Mouse (Mus musculus) liver, postnatal 0 days (tissue): ENCODE measurements around the gene Ppp1r3e. TPM values are rescaled to one million over a fixed set of nuclear protein-coding genes. Genes with fewer than 3 reads are reported as not detected.

Source experiments
- ATAC-seq: fragments of 200-750 bp; cut with Nextera tagmentation; 2 replicates; pipeline ENCODE4 v1.8.0; 2017; ENCODE audit warnings: mild to moderate bottlenecking, moderate library complexity
- DNase-seq: peaks from one replicate; pipeline ENCODE4 v3.0.0-alpha.2; 2016
- H3K27ac ChIP-seq: fragments of 300-500 bp; sonication (generic); 2 replicates; pipeline ENCODE4 v1.5.1; 2014; ENCODE audit warnings: antibody characterized with exemption, moderate library complexity, mild to moderate bottlenecking, low read depth
- H3K27me3 ChIP-seq: fragments of 300-500 bp; sonication (generic); 2 replicates; pipeline ENCODE4 v1.6.1; 2014; ENCODE audit warnings: low read length, control low read depth, mixed read lengths; ENCODE audit not compliant: insufficient read depth
- H3K36me3 ChIP-seq: fragments of 300-500 bp; sonication (generic); replicated peaks from 2 replicates; pipeline ENCODE4 v1.6.1; 2014; ENCODE audit warnings: mild to moderate bottlenecking, control low read depth, low read length, moderate library complexity, mixed read lengths; ENCODE audit not compliant: insufficient read depth
- H3K4me1 ChIP-seq: fragments of 300-500 bp; sonication (generic); 2 replicates; pipeline ENCODE4 v1.6.1; 2014; ENCODE audit warnings: antibody characterized with exemption, mild to moderate bottlenecking, control low read depth; ENCODE audit not compliant: insufficient read depth
- H3K4me2 ChIP-seq: fragments of 300-500 bp; sonication (generic); 2 replicates; pipeline ENCODE4 v1.6.1; 2014; ENCODE audit warnings: low read depth, mild to moderate bottlenecking, low read length, moderate library complexity, mixed read lengths
- H3K4me3 ChIP-seq: fragments of 300-500 bp; sonication (generic); 2 replicates; pipeline ENCODE4 v1.5.1; 2014; ENCODE audit warnings: low read depth, low read length
- H3K9ac ChIP-seq: fragments of 300-500 bp; sonication (generic); replicated peaks from 2 replicates; pipeline ENCODE4 v1.6.1; 2014; ENCODE audit warnings: mild to moderate bottlenecking, moderate library complexity
- H3K9me3 ChIP-seq: fragments of 300-500 bp; sonication (generic); 2 replicates; pipeline ENCODE4 v1.6.1; 2016; ENCODE audit warnings: mild to moderate bottlenecking, control low read depth, low read length, mixed read lengths
- CTCF ChIP-seq: sonication (generic); IDR thresholded peaks from 2 replicates; pipeline ENCODE4 v1.5.1; 2016; ENCODE audit warnings: antibody characterized with exemption, low read depth
- EP300 ChIP-seq: IDR thresholded peaks from 2 replicates; pipeline ENCODE4 v1.6.1; 2016; ENCODE audit warnings: antibody characterized with exemption, low read depth, mild to moderate bottlenecking
- WGBS: fragments of 180-500 bp; shearing (Covaris S2); extraction: QIAGEN DNeasy Blood & Tissue Kit; methylation state at CpG from one replicate; pipeline ENCODE4 v1.1.7; 2014; ENCODE audit not compliant: insufficient replicate concordance; 5-methylcytosine and 5-hydroxymethylcytosine counted together
- polyA plus RNA-seq: library from polyadenylated mRNA; unstranded; fragments of >200 nt; fragmentation: Nextera tagmentation; extraction: Ambion mirVana; gene quantifications from 2 replicates; pipeline ENCODE4 v1.2.1, GENCODE M21; 2015

Gene Ppp1r3e
- polyA plus RNA-seq, 1 experiment from 2014 or later, result 0.85 TPM

DNA sequence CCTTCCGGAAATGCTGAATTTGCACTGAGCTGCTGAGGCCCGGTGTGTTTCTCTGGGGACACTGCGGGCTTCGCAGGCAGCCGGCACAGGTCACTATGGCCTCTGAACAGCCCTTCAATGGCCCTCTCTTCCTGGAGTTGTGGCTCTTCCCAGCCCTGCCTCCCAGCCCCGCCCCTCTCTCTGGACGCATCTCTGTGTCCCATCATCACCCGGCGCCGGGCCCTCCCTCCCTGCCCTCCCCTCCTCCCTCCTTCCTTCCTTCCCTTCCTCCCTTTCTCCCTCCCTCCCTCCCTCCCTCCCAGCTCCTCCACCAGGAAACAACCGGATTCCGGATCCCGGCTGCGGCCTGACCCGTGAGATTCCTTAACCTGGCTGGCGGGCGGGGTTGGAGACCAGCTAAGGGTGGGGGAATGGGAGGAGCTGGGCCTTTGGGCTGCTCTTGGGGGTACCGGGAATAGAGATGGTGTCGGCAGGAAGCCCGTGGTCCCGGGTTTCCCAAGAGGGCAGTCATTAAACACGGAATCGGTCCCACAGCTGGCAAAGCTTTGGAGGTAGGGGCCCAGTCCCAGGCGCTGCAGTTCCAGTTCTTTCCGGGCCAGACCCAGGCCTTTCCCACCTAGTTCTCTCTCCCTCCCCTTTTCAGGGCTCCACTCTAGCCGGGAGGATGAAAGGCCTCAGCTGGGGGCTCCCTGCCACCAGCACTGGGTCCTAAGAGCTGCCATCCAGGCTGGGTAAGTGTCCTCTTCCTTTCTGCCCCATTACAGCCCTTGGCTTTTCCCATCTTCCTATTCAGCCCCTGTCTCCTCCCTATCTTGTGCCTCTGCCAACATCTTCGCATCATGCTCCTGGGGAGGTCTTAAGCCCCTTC lies 6.0 kb upstream of the Ppp1r3e start, which contains the start of the genes Bcl2l2 and Gm20521:
Gene Bcl2l2, plus strand, starts transcription at position 224 of the 868 bp plus-strand sequence.
Gene Gm20521, plus strand, starts transcription at position 288 of the 868 bp plus-strand sequence.
- WGBS, result 3% methylated on average over 27 of the region's 27 CpGs
- peak within 1 kb of the TSS; percentile 84 for H3K27ac ChIP-seq
- H3K9me3 ChIP-seq, result no peaks in the 10 kb centered on the region
- H3K4me3 ChIP-seq, result peak within 1 kb of the TSS; percentile 71
- no peaks in the 10 kb centered on the region for H3K36me3 ChIP-seq
- no peaks in the 10 kb centered on the region for H3K27me3 ChIP-seq
- ATAC-seq (peak; percentile 97), DNase-seq (peak; percentile 88)
- H3K9ac ChIP-seq, result peak within 1 kb of the TSS; percentile 84
- TF ChIP-seq CTCF, result no peak
- no peak for TF ChIP-seq EP300
- H3K4me2 ChIP-seq, result peak within 1 kb of the TSS; percentile 84
- peaks cover 11% of the 10 kb centered on the region; the same call in 1 of the 2 replicates for H3K4me1 ChIP-seq

GRCm38 (mm10) chr14:54876539-54877047 lies 757 bp downstream of the Ppp1r3e start:
- ATAC-seq, result peak; percentile 94
- H3K27ac ChIP-seq, result peak overlapping the region; percentile 50
- peaks cover 17% of the 10 kb centered on the region for H3K4me1 ChIP-seq
- peak; percentile 90 for DNase-seq
- no peaks in the 10 kb centered on the region for H3K27me3 ChIP-seq
- H3K9me3 ChIP-seq, result no peaks in the 10 kb centered on the region
- H3K9ac ChIP-seq, result peak overlapping the region; percentile 73
- H3K4me2 ChIP-seq, result peak overlapping the region; percentile 100
- under 1% methylated on average over 46 of the region's 72 CpGs for WGBS
- H3K36me3 ChIP-seq, result no peaks in the 10 kb centered on the region
- H3K4me3 ChIP-seq, result peak overlapping the region; percentile 73
- no peak for TF ChIP-seq CTCF
- TF ChIP-seq EP300, result no peak

DNA sequence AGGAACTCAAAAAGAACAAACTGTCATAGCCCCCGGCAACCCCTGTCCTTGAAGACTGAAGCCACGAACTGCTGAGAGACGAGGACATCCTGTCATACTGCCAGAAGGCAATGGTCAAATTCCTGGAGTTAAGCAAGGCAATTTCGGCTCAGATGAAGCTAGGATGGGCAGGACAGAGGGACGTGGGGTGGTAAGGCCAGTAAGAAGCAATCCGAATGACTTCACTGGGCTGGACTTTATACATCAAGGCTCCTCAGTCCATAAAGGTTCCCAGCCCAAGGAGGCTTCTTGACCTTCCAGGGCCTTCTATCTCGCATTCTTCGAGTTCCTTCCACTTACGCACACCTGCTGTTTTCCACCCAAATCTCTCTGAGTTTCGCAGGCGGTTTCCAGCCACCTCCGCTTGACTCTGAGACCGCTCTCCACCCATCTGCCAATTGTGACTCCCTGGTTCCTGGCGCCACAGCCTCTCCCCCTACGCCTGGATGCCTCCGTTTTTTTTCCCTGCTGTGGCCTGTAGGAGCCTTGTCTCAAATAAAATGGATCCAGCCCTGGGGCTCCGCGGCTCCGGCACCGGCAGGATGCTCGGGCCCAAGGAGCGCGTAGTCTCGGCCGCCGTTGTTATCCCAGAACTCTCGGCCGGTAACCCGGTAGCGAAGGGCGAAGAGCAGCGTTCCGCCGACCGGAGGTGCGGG lies 1.4 kb downstream of the Ppp1r3e start:
- DNase-seq (no peak), ATAC-seq (peak; percentile 26)
- Histone ChIP-seq H3K27ac (peak overlapping the region; percentile 50), H3K27me3 (no peaks in the 10 kb centered on the region), H3K4me1 (peaks cover 17% of the 10 kb centered on the region), H3K36me3 (no peaks in the 10 kb centered on the region), H3K4me2 (peak overlapping the region; percentile 100), H3K9me3 (no peaks in the 10 kb centered on the region), H3K9ac (peak overlapping the region; percentile 73), H3K4me3 (peak overlapping the region; percentile 73)
- WGBS, result 6% methylated on average over 36 of the region's 36 CpGs
- TF ChIP-seq EP300 (no peak), CTCF (no peak)

DNA sequence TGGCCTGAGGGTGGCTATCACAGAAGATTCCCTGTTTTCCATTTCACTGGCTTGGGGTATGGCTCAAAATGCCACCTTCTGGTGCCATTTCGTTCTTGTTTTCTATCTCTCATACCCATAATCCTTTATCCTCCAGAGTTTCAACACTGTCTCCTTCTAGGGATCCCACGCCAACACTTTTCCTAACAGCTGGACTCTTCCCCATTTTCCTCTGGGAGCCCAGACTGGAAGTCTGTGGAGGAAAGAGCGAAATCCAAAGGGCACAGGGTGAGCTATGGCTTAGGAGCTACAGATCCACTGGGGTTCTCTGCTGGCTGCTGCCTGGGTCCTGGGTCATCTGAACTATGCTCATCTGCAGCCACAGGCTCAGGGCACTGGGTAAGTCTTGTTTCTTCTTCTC lies 3.2 kb downstream of the Ppp1r3e start:
- Histone ChIP-seq H3K4me1 (peaks cover 17% of the 10 kb centered on the region), H3K9ac (no peak overlapping the region), H3K9me3 (no peaks in the 10 kb centered on the region), H3K4me3 (no peak overlapping the region), H3K36me3 (no peaks in the 10 kb centered on the region), H3K4me2 (no peak overlapping the region), H3K27ac (no peak overlapping the region), H3K27me3 (no peaks in the 10 kb centered on the region)
- no peak for TF ChIP-seq CTCF
- no peak for TF ChIP-seq EP300
- WGBS, result 79% methylated on average over 3 of the region's 3 CpGs
- ATAC-seq (no peak), DNase-seq (no peak)

DNA sequence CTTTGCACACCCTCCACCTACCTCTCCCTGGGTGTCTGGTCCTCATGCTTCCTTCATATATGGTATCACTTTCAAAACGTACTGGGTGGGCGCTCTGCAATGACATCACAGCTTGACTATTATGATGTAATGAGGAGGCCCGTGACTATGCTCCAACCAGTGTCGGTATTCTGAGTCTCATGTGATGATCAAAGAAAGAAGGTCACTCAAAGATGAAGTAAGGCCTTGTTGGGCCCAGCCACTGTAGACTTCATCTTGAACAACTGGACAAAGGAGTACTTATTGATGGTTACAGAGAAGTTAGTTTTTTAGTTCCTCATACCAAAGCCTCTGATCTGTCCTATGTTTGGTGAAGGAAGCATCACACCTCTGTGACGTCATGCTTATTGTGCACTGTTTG lies 6.5 kb downstream of the Ppp1r3e start, which contains the start of gene Homez:
Gene Homez, minus strand, starts transcription at position 101 of the 400 bp plus-strand sequence.
- H3K4me2 ChIP-seq, result no peak within 1 kb of the TSS
- peaks cover 4% of the 10 kb centered on the region for H3K4me1 ChIP-seq
- no peaks in the 10 kb centered on the region for H3K9me3 ChIP-seq
- no peaks in the 10 kb centered on the region for H3K36me3 ChIP-seq
- no peak within 1 kb of the TSS for H3K9ac ChIP-seq
- H3K27ac ChIP-seq, result no peak within 1 kb of the TSS
- no peaks in the 10 kb centered on the region for H3K27me3 ChIP-seq
- ATAC-seq (no peak), DNase-seq (no peak)
- 77% methylated on average over 5 of the region's 5 CpGs for WGBS
- H3K4me3 ChIP-seq, result no peak within 1 kb of the TSS
- no peak for TF ChIP-seq EP300
- no peak for TF ChIP-seq CTCF

DNA sequence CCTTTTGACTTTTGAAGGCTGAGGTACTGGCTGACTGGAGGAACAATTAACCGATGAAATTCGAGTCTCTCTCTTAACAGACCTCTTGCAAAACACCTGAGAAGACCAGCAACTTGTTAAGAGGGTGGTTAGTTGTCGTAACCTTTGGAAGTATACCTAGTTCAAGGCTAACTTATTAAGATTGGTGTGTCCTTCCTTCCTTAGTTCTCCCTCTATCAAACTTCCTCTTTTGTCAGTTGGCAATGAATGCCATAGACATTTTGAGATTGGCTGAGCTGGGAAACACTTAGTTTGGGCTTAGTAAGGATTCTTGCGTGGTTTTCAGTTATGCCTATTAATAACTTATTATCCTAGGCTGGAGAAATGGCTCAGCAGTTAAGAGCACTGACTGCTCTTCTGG lies 9.3 kb downstream of the Ppp1r3e start:
- Histone ChIP-seq H3K4me2 (no peak overlapping the region), H3K27ac (no peak overlapping the region), H3K36me3 (no peaks in the 10 kb centered on the region), H3K4me1 (peaks cover 10% of the 10 kb centered on the region; the same call in 1 of the 2 replicates), H3K9ac (no peak overlapping the region), H3K4me3 (no peak overlapping the region), H3K27me3 (no peaks in the 10 kb centered on the region), H3K9me3 (no peaks in the 10 kb centered on the region)
- TF ChIP-seq CTCF (no peak), EP300 (no peak)
- ATAC-seq (no peak), DNase-seq (no peak)
- WGBS, result 64% methylated on average over 4 of the region's 4 CpGs
